Mouse (Mus musculus) bone marrow macrophage, adult 2 months (primary cell): ENCODE measurements around the gene Trappc3l.

Source experiments
- CTCF ChIP-seq: IDR thresholded peaks from 2 replicates; pipeline ENCODE4 v1.5.1; 2012; ENCODE audit warnings: low read depth, mild to moderate bottlenecking, low read length, moderate library complexity
- POLR2A ChIP-seq: IDR thresholded peaks from 2 replicates; pipeline ENCODE4 v1.6.1; 2012; ENCODE audit warnings: mild to moderate bottlenecking, low read depth, low read length, borderline replicate concordance

DNA sequence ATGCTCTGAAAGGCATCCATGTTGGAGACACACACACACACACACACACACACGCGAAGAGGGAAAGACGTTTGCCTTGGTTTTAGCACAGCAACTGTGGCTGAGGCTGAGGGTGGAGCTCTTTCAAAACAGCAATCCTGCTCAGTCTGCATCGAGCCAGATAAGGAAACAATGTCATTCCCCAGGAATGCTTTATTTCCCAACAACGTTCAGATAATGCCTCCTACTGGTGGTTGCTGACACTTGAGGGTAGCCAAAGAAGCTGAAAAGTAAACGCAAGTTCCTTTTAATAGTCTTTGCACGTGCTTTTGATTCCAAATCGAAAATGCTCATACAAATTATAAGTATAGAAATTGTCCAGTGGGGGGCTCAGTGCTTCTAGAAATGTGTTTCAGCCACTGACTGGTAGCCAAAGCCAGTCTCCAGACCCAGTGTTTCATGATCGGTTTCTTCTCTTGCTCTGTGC is 59.1 kb downstream of the Trappc3l start, which contains the start of gene Calhm5:
- TF ChIP-seq POLR2A = no peak
- no peak for TF ChIP-seq CTCF
